In the genomic region with DNA sequence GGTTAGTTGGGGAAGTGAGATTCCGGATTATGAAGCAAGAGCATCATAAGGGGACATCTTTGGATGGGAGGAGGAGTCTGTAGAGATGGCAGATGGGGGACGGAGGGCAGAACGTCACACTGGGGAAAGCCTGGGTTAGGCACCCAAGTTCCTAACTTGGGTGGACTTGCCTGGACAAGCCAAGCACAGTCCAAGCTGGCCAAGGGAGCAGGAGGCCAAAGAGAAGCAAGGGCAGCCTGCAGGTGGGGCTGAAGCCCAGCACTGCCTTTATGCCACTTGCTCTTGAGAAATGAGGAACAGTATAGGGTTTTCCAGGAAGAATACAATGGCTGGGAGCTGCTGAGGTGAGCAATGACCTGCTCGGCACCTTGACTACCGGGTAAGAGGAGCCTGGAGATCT, we compare ENCODE assay signal across 21 mouse cellular contexts. TPM values are rescaled to one million over a fixed set of nuclear protein-coding genes. Genes with fewer than 3 reads are reported as not detected.
DNase-seq lines count a peak whose midpoint lies in the region; ATAC-seq and TF ChIP-seq lines count a peak whose summit lies in the region.
"Had no signal": no experiment of that assay in that cellular context is flagged by ENCODE, and none has a peak within 500 bp of the region (broad histone marks: within the 10 kb centered on the region; RNA-seq: fewer than 3 reads in every experiment).

No protein-coding gene starts in this region.

- no peak for TF ChIP-seq POLR2A in thymus, adult 2 months (IDR thresholded peaks at IDR 0.05; ENCODE audit: control insufficient read depth, extremely low read depth, insufficient read depth, low read length, poor library complexity)

- H3K27ac ChIP-seq in thymus, adult 2 months (ENCODE audit: control insufficient read depth, insufficient read depth, low read length) = peak overlapping the region; percentile 84; the same call in 1 of the 2 replicates
- H3K27ac ChIP-seq: embryonic facial prominence, embryonic 12.5 days; forebrain, embryonic 12.5 days; heart, adult 2 months; heart, embryonic 13.5 days; hindbrain, embryonic 12.5 days had no signal

- no peaks in the 10 kb centered on the region for H3K27me3 ChIP-seq in thymus, adult 2 months (ENCODE audit: control insufficient read depth, insufficient read depth, low read length)
- peaks cover 25% of the 10 kb centered on the region for H3K27me3 ChIP-seq in E14TG2a.4 (ENCODE audit: insufficient read depth, low read length)
- H3K27me3 ChIP-seq: embryonic facial prominence, embryonic 12.5 days; forebrain, embryonic 12.5 days; hindbrain, embryonic 12.5 days had no signal

- no peaks in the 10 kb centered on the region for H3K9me3 ChIP-seq in E14TG2a.4 (ENCODE audit: low read length)
- H3K9me3 ChIP-seq: embryonic facial prominence, embryonic 12.5 days; forebrain, embryonic 12.5 days; hindbrain, embryonic 12.5 days had no signal

- TF ChIP-seq CTCF in thymus, adult 2 months (IDR thresholded peaks at IDR 0.05; ENCODE audit: borderline replicate concordance, control insufficient read depth, extremely low read depth, insufficient read depth, low read length, poor library complexity) = no peak
- no peak for TF ChIP-seq CTCF in E14TG2a.4 (conservative IDR thresholded peaks at IDR 0.05; ENCODE audit: low read length)

- peaks cover 18% of the 10 kb centered on the region for H3K36me3 ChIP-seq in thymus, adult 2 months (ENCODE audit: control insufficient read depth, insufficient read depth, low read length)
- H3K36me3 ChIP-seq in E14TG2a.4 (ENCODE audit: insufficient read depth, low read length) = peaks cover 20% of the 10 kb centered on the region
- H3K36me3 ChIP-seq: embryonic facial prominence, embryonic 12.5 days; forebrain, embryonic 12.5 days; G1E; heart, embryonic 13.5 days; hindbrain, embryonic 12.5 days had no signal

- WGBS in thymus, adult 2 months = 85% methylated on average over 5 of the region's 5 CpGs

- H3K4me1 ChIP-seq in thymus, adult 2 months (replicated peaks; ENCODE audit: control insufficient read depth, insufficient read depth, low read length) = peaks cover 54% of the 10 kb centered on the region
- peaks cover 40% of the 10 kb centered on the region for H3K4me1 ChIP-seq in E14TG2a.4 (replicated peaks; ENCODE audit: low read depth, low read length)
- H3K4me1 ChIP-seq: embryonic facial prominence, embryonic 12.5 days; forebrain, embryonic 12.5 days; heart, embryonic 13.5 days; hindbrain, embryonic 12.5 days had no signal

- H3K4me3 ChIP-seq in thymus, adult 2 months (ENCODE audit: control insufficient read depth, insufficient read depth, low read length) = peak overlapping the region; percentile 32
- peak overlapping the region; percentile 67 for H3K4me3 ChIP-seq in E14TG2a.4 (replicated peaks; ENCODE audit: low read length)
- H3K4me3 ChIP-seq: embryonic facial prominence, embryonic 12.5 days; forebrain, embryonic 12.5 days; heart, adult 2 months; heart, embryonic 13.5 days; hindbrain, embryonic 12.5 days had no signal

- peak; percentile 3 for DNase-seq in thymus, adult 2 months
- no peak for DNase-seq in thymus, postnatal 10 days (ENCODE audit: low spot score in 2 of 2)
- peak; percentile 49 for DNase-seq in 416B (ENCODE audit: low read depth)
- DNase-seq in heart, adult 9 months (ENCODE audit: low spot score in 2 of 2) = no peak
- no peak for DNase-seq in layer of hippocampus, adult 9-10 months (ENCODE audit: low spot score)
- DNase-seq: adrenal gland, adult 8-10 months; cerebellum, adult 11-12 months; cerebellum, adult 9-10 months; cerebellum, postnatal 25 days; gastrocnemius, postnatal 10 days; heart, adult 2 months; heart, postnatal 36 days had no signal

- peak; percentile 48 for ATAC-seq in granulocyte monocyte progenitor cell, adult 5-6 weeks (replicated peaks; ENCODE audit: poor library complexity, severe bottlenecking)
- ATAC-seq: forebrain, embryonic 16.5 days; hindbrain, embryonic 16.5 days had no signal

RNA-seq across cellular contexts. Expression of a gene that starts 10.0 kb away (rescaled TPM):
- polyA plus RNA-seq in thymus, adult 2 months (2012; rRNA removed) = 34.7 and 39.4 TPM in 2 replicates
- 25.4 and 27.4 TPM in 2 replicates for total RNA-seq in granulocyte monocyte progenitor cell, adult 5-6 weeks (2014; fragmentation: Nextera tagmentation)
- total RNA-seq in granulocyte monocyte progenitor cell, adult 5-6 weeks (2017) = 32.5 and 44.6 TPM in 2 replicates

RNA-seq across cellular contexts. Expression of a gene that starts 31.5 kb away (rescaled TPM):
- polyA plus RNA-seq in thymus, adult 2 months (2012; rRNA removed) = 10.4 and 11.7 TPM in 2 replicates
- total RNA-seq in granulocyte monocyte progenitor cell, adult 5-6 weeks (2014; fragmentation: Nextera tagmentation) = 4.7 and 7.9 TPM in 2 replicates
- 2.3 and 2.5 TPM in 2 replicates for total RNA-seq in granulocyte monocyte progenitor cell, adult 5-6 weeks (2017)
- polyA plus RNA-seq: forebrain, embryonic 12.5 days had no signal

RNA-seq across cellular contexts. Expression of a gene that starts 42.3 kb away (rescaled TPM):
- polyA plus RNA-seq in thymus, adult 2 months (2012; rRNA removed) = 11.5 and 11.9 TPM in 2 replicates
- 11.3 and 23.0 TPM in 2 replicates for total RNA-seq in granulocyte monocyte progenitor cell, adult 5-6 weeks (2014; fragmentation: Nextera tagmentation)
- 26.9 and 34.5 TPM in 2 replicates for total RNA-seq in granulocyte monocyte progenitor cell, adult 5-6 weeks (2017)
- polyA plus RNA-seq: G1E had no signal

RNA-seq across cellular contexts. Expression of a gene that starts 49.9 kb away (rescaled TPM):
- 114 and 131 TPM in 2 replicates for polyA plus RNA-seq in thymus, adult 2 months (2012; rRNA removed)
- total RNA-seq in granulocyte monocyte progenitor cell, adult 5-6 weeks (2014; fragmentation: Nextera tagmentation) = 114 TPM in 2 replicates
- 98.3 and 98.8 TPM in 2 replicates for total RNA-seq in granulocyte monocyte progenitor cell, adult 5-6 weeks (2017)

Comparison
In these comparisons a context has a peak if more than half of its experiments do, and no peak if none do; other contexts are left out.
1. DNase-seq: peak in thymus, adult 2 months (single experiment) and 416B (single experiment); none in thymus, postnatal 10 days (0 of 2), heart, adult 9 months (0 of 2) and layer of hippocampus, adult 9-10 months (single experiment).